Mouse (Mus musculus): ENCODE data around the gene Itpkc.

DNA sequence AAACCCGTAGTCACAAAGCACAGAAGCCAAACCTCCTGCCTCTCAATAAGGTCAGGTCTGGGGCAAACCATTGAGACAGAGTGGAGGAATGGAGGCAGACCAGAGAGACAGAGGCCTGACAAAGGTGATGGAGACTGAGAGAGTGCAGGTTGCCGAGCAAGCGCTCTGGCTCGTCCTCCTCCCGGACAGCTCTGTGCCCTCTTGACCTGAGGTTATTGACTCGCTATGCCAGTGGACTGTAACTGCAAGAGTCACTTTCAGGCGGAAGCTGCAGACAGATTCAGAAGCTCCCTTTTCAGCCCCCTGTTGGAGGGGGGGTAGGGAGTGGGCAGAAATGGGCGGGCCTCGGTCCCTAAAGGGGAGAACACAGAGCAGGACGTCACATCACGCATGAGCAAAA lies 8.5 kb downstream of the Itpkc start:
- no peak for TF ChIP-seq CTCF (conservative IDR thresholded peaks at IDR 0.05; ENCODE audit: low read length)
- no peak for TF ChIP-seq POU5F1 (IDR thresholded peaks at IDR 0.05; ENCODE audit: borderline replicate concordance, low read length)

All from E14TG2a.4 (cell line).